Mouse (Mus musculus): ENCODE data around the gene Nlrc5.

DNA sequence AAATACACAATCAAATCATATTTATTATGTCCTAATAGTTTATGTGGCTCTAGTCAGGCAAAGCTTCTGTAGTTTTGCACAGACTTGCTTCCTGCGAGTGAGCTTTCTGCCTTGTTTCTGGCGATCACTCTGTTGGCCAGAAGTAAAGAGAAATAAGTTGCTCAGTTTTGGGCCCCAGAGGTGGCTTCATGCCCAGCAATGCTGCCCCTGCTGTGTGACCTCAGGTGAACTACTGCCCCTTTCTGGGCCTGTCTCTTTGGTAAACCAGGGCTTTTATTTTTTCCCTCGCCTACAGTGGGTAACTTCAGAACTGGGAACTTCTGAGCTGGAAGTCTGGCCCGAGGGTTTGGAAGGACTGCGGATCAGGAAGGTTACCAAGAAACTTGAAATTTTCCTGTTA is 114.9 kb downstream of the Nlrc5 start:
- TF ChIP-seq CTCF (IDR thresholded peaks at IDR 0.05; ENCODE audit: control insufficient read depth, insufficient read depth, insufficient read length) (no peak), CEBPB (IDR thresholded peaks at IDR 0.05; ENCODE audit: low read depth) (no peak), MAX (IDR thresholded peaks at IDR 0.05) (no peak), USF1 (IDR thresholded peaks at IDR 0.05; ENCODE audit: low read depth) (no peak), MYOD1 (IDR thresholded peaks at IDR 0.05; ENCODE audit: control insufficient read depth, insufficient read length, low read depth) (no peak), MYOG (IDR thresholded peaks at IDR 0.05; ENCODE audit: control insufficient read depth, extremely low read depth, insufficient read length) (no peak), FOSL1 (IDR thresholded peaks at IDR 0.05; ENCODE audit: insufficient read depth, low read length, poor library complexity, severe bottlenecking) (no peak)
